Mouse (Mus musculus) c-Kit-positive CD71-negative TER-119-negative erythroid progenitor cells, embryonic 14.5 days (primary cell): ENCODE data around the gene Olfr836.
"Not testable (repeated sequence)": the region's sequence is repeated elsewhere in the genome, so short reads cannot be mapped to it uniquely, and the experiment has no call there.

Experiments
- DNase-seq: peaks from one replicate; pipeline ENCODE4 v3.0.0-alpha.2; 2013; ENCODE audit warnings: low read depth

The Olfr836 gene

GRCm38 (mm10) chr9:19120082-19120481, at the start of gene Olfr836:
Gene Olfr836 (plus strand): TSS chr9:19120382.
- DNase-seq: no peak

- DNase-seq: no peak
Measured at GRCm38 (mm10) chr9:19084986-19085385, 35.2 kb upstream of the Olfr836 start.

GRCm38 (mm10) chr9:19092889-19093753, 27.1 kb upstream of the Olfr836 start:
- DNase-seq: not testable (repeated sequence)

- DNase-seq: no peak
Measured at GRCm38 (mm10) chr9:19097286-19097685, 22.9 kb upstream of the Olfr836 start.

GRCm38 (mm10) chr9:19136017-19136416, 15.8 kb downstream of the Olfr836 start, which contains the start of gene Olfr837:
Gene Olfr837 (plus strand): TSS chr9:19136317.
- DNase-seq: no peak
